Mouse (Mus musculus) liver, adult (tissue): ENCODE measurements at regions not wholly inside any gene's neighbourhood (a gene's known extent, or its start where the extent isn't known, plus 50 kb on each side); places are given as distances from the start of the nearest gene placed in this dataset.

Experiments used
- GATA4 ChIP-seq: IDR thresholded peaks from 2 replicates; pipeline ENCODE4 v1.6.1; 2014; ENCODE audit warnings: mild to moderate bottlenecking, low read length; ENCODE audit not compliant: insufficient replicate concordance

DNA sequence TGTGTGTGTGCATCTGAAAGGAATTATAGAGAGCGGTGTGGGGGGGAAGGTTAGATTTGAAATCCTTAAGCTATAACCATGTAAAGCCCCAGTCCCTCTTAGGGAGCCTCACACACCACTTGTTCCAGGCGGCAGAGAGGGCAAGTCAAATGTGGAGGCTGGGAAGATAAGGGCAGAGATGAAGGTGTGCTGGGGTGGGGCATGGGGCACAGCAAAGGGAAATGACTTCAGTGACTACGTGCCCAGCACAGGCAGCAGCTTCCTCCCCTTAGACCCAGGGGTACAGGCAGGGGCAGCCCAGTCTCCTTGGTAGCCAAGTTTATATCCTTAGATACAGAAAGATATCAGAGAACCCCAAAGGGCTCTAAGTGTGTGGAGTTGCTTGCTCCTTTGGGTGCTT is 161.8 kb upstream of the 4930535I16Rik start:
- no peak for TF ChIP-seq GATA4

DNA sequence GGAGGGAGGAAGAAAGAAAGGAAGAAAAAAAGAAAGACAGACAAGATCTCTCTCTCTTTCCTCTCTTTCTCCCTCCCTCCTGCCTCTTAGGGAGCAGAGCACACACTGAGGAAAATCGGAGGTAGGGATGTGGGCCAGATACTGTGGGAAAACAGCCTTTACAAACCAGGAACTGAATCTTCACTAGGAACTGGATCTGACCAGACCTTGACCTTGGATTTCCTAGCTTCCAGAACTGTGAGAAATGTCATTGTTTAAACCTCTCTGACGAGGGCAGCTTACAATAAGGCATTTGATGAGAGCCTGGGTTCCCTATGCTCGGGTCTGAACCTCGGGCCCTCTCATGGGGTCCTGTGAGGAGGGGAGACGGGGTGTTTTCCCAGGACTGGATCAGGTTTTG is 157.7 kb upstream of the 4930535I16Rik start:
- no peak for TF ChIP-seq GATA4

DNA sequence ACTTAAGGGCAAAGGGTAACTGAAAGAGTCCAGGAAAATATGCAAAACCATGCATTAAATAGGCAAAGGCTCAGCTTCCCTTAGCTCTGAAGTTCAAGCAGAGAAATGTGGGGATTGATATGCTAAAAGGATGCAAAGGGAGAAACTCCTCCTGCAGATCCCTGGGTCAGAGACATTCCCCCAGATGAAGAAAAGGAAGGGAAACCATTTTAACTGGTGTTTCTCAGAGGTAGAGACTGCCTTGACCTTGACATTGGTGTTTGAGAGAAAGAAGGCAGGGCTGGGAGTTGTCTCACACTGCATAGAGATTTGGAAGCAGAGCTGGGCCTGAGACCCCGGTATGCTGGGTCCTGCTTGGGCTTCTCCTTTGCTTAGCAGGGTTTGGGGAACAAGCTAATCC is 155.8 kb upstream of the 4930535I16Rik start:
- TF ChIP-seq GATA4, result no peak

DNA sequence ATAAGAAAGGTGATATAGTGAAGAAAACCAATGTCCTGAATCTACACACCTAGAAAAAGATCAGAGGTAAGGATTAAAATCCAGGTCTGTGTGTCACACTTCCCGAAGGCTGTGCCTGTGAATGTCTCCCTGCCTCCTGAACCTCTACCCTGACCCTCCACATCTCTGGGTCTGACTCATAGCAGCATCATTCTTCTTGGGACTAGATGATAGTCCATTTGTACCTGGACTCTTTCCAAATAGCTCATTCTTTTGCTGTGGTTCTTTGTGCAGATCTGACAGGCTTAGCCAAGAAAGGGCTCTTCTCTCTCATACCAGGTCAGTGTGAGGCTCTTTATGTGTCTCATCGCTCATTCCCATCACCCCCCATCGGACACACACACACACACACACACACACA is 146.8 kb upstream of the 4930535I16Rik start:
- no peak for TF ChIP-seq GATA4

DNA sequence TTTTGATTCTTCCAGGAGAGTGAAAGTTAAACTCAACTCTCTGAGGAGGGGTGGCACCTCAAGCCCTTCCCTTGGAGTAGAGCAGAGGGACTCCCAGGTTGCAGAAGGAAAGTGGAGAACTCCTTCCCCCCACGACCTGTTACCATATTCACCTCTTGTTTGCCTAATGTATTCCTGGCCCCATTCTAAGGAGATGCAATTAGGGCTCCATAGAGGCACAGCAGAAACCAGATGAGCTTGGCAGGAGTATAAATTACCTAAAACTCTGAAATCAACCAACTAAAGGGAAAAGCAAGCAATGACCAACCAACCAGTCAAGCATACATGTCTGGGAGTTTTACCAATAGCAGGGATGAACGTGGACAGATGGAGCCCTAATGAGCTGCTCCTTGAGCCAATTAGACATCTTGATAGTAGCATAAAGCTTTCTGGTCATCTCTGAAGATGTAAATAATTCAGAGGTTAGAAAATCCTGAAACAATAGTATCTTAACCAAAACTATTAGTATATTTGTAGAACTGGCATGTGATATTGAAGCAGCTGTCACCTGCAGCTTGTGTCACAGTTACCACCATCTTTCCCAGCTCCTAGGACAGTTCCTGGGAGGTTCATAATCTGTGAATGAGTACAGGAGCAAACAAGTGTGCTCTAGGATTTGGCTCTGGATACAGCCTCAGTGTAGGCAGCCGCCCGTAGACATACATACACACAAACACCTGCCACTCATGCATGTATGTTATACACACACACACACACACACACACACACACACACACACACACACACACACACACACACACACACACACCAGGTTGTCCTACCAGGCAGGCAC is 145.7 kb upstream of the 4930535I16Rik start:
- no peak for TF ChIP-seq GATA4

DNA sequence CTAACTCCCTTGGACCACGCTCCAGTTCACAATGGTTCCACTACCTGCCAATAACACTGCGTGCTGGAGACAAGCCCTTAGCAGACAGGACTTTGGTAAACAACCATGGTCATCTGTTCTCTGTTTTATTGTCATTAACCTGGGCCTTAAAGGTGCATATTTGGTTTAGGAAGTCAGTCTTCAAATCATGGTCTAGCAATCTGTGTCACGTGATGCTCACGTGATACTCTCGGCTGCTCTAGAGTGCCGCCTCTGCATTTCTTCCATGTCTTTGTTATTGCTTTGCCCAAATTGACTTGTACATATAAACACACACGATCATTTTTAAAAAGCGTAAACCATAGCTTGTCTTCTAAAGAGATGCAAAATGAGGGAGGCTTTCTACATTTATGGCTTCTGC is 139.8 kb upstream of the 4930535I16Rik start:
- TF ChIP-seq GATA4, result no peak

DNA sequence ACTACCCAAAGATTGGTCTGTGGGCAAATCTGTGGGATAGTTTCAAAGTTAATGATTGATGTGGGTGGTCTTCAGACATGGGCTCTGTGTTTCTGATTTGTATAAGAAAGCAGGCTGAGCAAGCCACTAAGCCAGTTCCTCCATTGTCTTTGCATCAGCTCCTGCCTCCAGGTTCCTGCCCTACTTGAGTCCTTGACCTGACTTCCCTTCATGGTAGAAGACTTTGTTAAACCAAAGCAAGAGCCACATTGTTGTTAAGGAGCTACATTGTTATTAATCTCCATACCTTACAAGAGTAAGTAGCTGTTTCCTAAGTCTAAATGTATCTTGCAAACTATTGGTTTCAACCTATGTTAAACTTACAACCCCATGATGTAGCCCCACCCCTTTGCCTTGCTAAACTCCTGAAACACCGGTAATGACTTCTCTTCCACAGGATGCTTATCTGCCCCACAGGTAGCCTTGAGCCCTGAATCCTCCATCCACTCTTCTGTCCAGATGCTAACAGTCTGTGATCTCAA is 136.5 kb upstream of the 4930535I16Rik start:
- no peak for TF ChIP-seq GATA4

DNA sequence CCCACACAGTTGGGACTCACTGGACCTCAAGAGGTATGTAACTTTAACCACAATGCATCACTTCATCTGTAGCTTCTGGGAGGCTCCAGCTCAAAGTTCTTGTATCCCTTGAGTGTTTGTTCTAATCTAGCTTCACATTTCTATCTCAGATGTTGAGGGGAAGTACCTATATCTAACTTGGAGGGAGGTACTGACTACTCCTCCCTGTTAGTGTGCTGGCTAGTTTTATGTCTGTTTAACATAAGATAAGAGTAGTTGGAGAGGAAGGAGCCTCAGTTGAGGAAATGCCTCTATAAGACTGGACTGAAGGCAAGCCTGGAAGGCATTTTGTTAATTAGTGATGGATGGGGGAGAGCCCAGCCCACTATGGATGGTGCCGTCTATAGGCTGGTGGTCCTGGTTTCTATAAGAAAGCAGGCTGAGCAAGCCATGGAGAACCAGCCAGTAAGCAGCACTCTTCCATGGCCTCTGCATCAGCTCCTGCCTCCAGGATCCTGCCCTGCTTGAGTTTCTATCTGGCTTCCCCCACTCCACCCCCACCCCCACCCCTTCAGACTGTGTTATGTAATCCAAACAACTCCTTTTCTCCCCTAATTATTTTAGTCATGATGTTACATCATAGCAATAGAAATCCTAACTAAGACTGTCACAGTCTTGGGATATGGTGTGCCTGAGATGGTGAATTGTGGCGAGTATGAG is 135.7 kb upstream of the 4930535I16Rik start:
- TF ChIP-seq GATA4, result no peak

DNA sequence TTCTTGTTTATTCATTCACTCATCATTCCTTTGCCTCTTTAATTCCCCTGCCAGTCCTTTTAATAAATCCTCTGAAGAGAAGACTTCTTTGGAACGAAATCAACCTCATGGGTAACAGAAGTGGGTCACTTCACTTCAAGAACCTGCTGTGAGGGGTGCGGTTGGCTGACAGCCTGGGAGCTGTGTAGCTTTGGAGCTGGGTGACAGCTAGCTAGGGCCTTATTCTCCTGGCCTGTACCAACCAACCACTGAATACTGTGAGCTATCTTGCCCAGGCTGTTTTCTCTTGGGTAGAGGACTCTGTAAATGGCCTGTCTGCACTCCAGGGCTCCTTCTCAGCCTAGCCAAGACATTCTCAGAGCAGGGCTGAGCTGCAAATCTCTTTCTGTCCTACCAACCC is 134.6 kb upstream of the 4930535I16Rik start:
- no peak for TF ChIP-seq GATA4

DNA sequence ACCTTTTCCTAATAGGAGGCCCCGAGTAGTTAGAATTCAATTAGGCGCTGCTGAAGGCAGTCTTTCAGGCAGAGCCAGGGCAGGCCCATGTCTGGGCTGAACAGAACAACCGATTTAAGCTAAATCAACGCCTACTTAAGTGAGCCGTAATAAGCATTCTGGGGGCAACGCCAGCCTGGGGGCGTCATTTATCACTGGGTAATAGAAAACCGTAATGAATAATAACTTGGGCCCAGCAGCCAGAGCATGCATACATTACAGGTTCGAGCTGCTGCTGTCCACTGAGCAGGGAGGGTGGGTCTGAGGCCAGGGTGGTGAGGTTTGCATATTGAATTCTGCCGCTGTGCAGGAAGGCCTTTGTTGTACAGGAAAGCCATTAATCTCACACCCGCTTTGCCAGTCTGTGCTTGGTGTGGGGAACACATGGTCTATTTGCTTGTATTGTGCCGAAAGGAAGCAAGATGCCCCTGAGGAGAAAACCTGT is 130.6 kb upstream of the 4930535I16Rik start:
- TF ChIP-seq GATA4, result no peak

DNA sequence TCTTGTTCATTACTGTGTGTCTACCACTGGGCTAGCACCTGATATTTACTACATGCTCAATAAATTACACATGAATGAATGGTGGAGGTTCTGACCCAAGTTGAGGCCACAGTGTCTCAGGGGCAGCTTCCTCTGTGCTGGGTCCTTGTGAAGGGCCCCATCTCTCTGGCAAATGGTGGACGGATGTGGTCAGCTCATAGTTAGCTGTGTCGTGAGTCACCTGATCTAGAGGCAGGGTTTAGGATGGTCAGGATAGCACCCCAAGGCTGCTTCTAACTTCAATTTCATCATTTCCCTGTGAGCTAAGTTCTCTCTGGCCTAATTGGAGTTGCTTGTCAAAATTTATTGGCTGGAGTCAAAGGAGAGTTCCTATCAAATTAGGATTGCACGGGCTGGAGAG is 130.1 kb upstream of the 4930535I16Rik start:
- TF ChIP-seq GATA4, result no peak

DNA sequence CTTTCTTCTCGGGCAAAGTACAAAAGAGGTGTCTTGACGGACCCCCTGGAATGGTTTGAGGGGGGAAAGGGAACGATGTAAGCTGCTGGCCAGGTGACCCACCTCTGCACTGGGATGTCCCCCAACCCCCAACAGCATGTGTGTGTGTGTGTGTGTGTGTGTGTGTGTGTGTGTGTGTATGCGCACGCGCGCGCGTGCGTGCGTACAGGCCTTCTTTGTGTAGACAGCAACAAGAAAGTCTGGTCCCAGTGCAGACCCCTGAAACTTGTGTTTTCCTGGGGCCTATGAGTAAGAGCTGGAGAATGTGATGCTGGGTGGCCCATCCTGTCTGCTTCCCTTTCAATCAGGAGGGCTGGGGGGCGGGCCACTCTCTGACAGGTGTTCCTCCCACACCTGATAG is 118.7 kb upstream of the 4930535I16Rik start:
- TF ChIP-seq GATA4, result no peak

DNA sequence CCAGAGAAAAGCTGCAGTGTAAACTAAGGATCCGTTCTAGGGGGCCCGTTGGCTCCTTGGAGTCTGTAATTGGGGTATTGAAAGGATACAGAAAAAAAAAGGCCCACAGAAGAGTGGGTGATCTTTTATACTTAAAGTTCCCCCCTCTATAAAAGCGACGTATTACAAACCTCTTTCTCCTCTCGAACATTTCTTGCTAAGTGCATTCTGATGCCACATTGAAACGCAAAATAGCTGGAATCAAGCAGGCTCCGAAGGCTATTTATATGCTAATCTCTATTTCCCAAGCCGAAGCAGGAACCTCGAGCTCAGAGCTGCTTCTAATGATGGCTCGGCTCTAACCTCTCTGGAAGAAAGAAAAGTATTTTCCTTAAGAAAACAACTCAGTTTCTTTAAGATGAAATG is 117.8 kb upstream of the 4930535I16Rik start:
- TF ChIP-seq GATA4, result no peak

DNA sequence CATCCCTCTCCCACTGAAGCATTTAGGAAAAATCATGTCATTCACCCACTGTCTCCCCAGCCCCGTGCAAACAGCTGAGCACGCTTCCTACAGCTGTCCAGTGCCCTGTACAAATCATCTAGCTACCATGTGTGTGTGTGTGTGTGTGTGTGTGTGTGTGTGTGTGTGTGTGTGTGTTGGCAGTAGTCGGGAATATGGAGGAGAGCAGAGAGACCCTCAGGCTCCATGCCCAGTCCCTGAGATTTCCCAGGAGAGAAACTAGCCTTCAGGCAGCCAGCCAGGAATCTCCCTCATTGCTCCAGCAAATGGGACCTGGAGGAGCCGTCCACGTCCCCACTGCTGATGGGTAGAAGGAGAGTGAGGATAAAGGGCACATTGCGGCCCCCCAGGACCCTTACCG is 117.4 kb upstream of the 4930535I16Rik start:
- no peak for TF ChIP-seq GATA4

DNA sequence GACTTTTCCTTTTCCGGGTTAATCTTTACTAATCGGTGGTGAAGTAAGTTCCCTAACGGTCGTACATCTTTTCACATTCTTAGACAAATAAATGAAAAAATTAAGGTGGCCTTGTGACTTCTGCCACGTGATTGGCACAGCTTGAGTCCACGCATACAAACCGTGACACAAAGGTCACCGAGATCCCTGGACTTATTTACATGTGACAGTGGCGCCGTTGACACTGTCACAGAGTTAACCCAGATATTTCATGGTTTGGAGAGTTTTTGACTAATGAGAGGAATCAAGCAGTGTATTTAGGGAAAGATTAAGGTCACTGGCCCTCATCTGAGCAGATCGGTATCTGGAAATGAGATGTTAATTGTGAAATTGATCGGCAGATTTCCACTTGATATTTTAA is 110.2 kb upstream of the 4930535I16Rik start:
- TF ChIP-seq GATA4, result peak; percentile 72; the same call in 1 of the 2 replicates

DNA sequence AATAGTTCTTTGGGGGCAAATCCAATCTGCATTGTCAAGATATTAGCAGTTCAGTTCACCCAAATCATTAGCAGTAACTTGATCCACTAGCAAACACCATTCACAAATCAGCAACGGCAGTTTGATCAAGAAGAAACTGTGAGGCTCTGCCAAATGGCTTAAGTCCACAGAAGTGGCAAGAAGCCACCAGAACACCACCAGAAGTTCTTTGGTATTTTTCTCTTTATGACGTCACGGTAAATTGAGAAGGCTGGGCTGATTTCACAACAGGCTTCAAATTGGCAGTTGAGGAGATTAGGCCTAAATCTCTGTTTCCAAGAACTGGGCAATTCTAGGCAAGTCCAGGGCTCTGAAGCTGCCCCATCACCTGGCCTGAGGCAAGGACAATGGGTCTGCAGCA is 98.6 kb upstream of the 4930535I16Rik start:
- TF ChIP-seq GATA4, result no peak
